Mouse (Mus musculus) retina, postnatal 1 day (tissue): ENCODE measurements around the gene Cfap54.

Source experiments
- DNase-seq: peaks from one replicate; pipeline ENCODE4 v3.0.0-alpha.2; 2012

The Cfap54 gene

DNA sequence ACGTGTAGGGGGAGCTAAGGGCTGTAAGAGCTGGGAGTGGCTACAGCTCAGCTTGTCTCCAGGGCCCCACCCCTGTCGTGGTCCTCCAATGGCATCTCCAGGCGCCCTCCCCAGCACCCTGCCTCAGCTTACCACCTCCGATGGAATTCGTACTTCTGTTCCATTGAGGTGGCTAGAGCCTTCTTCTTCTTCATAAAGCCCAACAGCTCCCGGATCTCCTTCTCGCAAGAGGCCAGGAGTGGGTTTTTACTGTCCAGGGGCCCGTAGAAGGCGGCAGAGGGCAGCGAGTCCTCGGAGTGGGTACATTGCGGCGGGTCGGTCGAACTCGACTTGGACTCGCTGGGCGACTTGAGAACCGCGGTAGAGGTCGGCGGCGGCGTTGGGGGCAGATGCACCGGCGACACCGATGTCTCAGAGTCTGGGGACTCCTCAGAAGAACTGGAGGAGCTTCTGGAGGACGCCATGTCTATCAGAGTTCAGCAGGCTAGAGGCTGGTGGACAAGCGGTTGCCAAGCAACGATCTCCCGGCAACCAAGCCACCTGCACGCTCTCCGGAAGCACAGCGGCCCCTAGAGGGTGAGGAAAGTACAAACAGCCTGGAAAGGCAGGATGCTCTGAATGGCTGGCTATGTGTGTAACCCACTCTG, at the start of gene Cfap54:
Cfap54 (minus strand) TSS at position 486 of the 647 bp plus-strand sequence.
- peak; percentile 96 for DNase-seq

GRCm38 (mm10) chr10:93130456-93130940, 49.1 kb upstream of the Cfap54 start:
- peak; percentile 12 for DNase-seq

GRCm38 (mm10) chr10:93129904-93130455, 48.6 kb upstream of the Cfap54 start:
- DNase-seq = no peak

GRCm38 (mm10) chr10:93129345-93129744, 47.9 kb upstream of the Cfap54 start:
- DNase-seq = no peak

- no peak for DNase-seq
These were observed 47.1 kb upstream of the Cfap54 start for GRCm38 (mm10) chr10:93128566-93128965.

- no peak for DNase-seq
These were observed 44.6 kb upstream of the Cfap54 start for GRCm38 (mm10) chr10:93126025-93126424.

DNA sequence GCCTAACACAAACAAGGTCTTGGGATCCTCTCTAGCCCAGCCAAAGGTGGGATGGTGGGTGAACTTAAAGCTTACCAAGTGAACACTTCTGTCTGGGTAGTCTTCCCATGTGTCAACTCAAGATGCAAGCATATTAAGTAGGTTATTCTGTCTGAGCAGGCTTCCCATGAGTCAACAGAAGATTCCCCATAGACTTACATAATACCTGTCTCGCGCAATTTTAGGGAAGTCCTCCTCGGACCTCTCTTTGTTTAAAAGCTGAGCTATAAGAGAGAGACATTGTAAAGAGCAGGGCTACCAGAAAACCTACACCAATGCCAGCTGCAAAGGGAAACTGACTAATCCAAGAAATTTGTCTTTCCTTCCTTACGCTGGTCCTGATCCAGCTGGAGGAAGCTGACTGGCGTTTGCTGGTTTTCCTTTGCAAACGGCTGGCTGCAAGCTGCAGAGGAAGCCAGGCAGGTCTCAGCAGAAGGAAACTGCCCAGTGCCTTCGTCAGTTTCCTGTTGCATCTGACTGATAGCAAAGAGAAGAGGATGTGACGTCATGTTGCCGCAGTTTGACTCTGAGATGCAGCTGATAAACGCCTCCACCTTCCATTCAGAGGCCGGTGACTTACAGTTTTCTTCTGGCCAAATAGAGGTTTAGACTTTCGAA, 42.7 kb upstream of the Cfap54 start:
- DNase-seq = no peak

- DNase-seq = no peak
These were observed 41.9 kb upstream of the Cfap54 start for GRCm38 (mm10) chr10:93123310-93123709.

GRCm38 (mm10) chr10:93122399-93123184, 41.2 kb upstream of the Cfap54 start:
- no peak for DNase-seq

- DNase-seq = no peak
These were observed 39.9 kb upstream of the Cfap54 start for GRCm38 (mm10) chr10:93121262-93121860.

DNA sequence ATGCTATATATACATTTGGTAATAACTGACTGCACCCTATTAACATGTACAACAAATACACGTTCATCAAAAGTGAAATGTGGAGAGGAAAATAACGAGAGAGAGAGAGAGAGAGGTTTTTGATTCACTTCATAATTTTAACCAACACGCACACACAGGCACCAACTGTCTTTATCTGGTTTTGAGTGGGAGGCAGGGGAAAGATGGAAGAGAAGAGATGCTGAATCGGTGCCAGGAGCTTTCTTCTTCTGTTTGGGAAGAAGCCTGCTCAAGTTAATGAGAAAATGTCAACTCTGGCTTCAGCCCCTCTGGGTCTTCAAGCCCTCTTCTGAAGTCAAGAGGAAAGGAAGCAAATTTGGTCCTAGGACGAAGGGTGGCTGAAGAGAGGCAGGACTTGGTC, 38.4 kb upstream of the Cfap54 start:
- DNase-seq = no peak

DNA sequence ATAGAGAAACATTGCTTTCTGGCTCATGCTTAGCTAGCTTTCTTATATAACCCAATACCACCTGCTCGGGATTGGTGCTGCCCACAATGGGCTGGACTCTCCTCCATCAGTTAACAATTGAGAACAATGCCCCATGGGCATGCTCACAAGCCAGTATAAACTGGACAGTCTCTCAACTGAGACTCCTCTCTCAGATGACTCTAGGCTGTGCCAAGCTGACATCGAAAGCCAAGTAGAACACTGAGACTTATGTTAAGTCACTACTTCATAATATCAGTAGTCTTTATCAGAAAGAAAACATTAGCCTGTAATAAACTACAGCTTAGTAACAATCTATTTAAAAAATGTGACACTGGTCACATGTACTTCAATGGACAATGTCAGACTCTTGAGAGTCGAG, 35.2 kb upstream of the Cfap54 start:
- DNase-seq = no peak

GRCm38 (mm10) chr10:93115743-93116142, 34.3 kb upstream of the Cfap54 start:
- DNase-seq = no peak

GRCm38 (mm10) chr10:93114782-93115181, 33.4 kb upstream of the Cfap54 start:
- DNase-seq = no peak

DNA sequence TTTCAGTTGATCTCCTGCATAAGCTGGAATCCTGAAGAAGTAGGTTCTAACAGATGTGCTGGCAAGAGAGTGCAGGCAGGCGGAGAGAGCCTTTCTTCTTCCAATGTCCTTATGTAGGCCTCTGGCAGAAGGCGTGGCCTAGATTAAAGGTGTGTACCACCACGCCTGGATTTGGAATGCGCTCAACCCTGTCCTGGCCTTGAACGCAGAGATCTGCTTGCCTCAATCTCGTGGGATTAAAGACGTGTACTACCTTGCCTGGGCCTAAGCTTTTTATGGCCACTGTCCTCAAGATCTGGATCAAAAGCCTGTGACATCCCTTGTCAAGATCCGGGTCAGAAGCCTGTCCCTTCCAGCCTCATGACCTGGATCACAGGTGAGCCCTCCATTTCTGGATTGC, 32.5 kb upstream of the Cfap54 start:
- no peak for DNase-seq

GRCm38 (mm10) chr10:93112021-93112420, 30.6 kb upstream of the Cfap54 start:
- DNase-seq = no peak

GRCm38 (mm10) chr10:93111412-93111811, 30.0 kb upstream of the Cfap54 start:
- no peak for DNase-seq

DNA sequence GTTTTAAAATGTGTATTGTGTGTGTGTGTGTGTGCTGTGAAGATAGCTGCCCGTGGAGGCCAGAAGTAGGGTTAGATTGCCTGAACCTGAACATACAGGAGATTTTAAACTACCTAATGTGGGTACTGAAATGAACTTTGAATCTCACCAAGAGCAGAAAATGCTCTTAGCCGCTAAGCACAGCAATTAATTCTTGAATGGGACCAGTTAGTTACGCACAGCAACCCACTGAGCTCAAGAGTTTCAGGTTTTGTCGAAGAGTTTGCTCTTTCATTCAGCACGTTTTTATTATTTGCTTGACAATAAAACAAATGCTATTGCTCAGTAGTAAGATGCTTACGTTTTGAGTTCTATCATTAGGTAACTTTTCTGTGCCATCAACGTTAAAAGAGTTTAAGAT, 23.9 kb upstream of the Cfap54 start:
- DNase-seq = no peak

DNA sequence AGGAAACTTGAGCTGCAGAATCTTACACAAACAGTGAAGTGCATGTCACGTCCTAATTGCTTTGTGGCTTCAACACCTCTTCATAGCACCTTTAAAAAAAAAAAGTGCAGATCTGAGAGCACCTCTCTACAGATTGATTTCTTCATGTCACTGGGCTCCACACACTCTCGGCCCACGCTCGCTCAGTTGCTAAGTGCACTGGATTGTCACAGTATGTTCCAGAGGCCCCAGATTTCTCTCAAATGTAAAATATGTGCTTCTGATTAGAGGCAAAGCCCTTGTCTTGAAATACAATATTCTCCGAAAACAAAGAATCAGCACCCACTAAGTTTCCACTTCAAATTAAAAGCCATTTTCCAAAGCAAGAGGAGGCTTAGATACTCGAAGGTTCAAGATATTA, 22.9 kb upstream of the Cfap54 start:
- DNase-seq = no peak

DNA sequence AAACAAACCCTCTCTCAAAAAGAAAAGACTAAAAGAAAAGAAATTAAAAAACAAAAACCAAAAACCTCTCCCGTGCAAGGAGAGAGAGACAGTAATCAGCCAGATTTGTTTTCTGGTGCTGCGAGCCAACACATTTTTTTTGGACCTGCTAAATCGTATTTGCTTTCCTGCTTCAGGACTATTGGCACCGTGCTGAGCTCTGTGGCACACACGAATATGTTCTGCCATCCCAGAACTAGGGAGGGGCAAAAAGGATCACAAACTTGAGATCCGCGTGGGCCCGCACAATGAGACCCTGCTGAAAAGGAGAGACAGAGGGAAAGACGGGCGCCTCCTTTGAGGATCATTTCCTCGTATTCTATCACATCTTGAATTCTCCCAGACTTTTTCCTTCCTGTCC, 22.3 kb upstream of the Cfap54 start:
- no peak for DNase-seq

DNA sequence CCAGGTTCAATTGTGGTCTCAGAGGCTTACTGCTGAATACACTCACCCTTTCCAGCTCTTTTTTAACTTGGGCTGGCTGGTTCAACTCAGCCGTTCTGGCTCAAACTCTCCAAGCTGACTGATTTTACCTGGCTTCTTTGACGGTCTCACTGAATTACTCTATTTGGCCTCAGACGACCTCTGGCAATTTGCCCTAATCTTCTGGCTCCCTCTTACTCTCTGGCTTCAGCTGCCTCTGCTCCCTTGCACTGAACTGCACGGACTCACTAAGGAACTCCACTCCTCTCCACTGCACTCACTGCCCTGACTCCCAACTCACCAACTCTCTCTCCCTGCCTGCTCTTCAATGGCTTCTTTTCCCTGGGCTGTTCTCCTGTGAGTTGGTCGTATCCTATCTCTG, 20.9 kb upstream of the Cfap54 start:
- no peak for DNase-seq

DNA sequence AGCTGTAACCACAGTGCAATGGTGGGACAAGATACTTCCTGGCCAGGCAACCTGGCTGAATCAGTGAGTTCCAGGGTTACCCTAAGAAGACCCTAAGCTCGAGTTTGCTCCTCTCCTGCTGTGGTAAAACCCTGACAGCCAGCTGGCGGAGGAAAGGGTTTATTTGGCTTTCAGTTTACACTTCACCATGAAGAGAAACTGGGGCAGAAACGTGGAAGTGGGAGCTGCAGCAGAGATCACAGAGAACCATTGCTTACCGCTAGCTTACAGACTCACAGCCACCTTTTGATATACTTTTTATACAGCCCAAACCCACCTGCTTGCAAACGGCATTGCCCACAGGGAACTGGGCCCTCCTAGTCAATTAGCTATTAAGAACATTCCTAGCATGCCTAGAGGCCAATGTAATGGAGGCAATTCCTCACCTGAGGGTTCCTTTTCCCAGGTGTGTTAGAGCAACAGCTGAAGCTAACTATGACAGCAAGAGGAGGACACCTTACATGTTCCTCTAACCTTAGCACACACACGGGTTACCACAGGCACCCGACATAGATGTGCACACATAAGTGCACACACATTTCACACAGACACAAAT, 16.9 kb upstream of the Cfap54 start:
- DNase-seq = no peak

- no peak for DNase-seq
These were observed 16.0 kb upstream of the Cfap54 start for GRCm38 (mm10) chr10:93097439-93097838.
